Mouse (Mus musculus) brain, embryonic 14.5 days (tissue): ENCODE measurements around the gene Plxdc2.

Experiments used
- CTCF ChIP-seq: fragments of 200-500 bp; IDR thresholded peaks from 2 replicates; pipeline ENCODE4 v1.5.1; 2012; ENCODE audit warnings: inconsistent platforms, mild to moderate bottlenecking, moderate library complexity, borderline replicate concordance; ENCODE audit not compliant: insufficient read depth, insufficient read length; ENCODE audit errors: extremely low read depth
- POLR2A ChIP-seq: fragments of 200-500 bp; IDR thresholded peaks from 2 replicates; pipeline ENCODE4 v1.6.1; 2012; ENCODE audit warnings: mild to moderate bottlenecking, inconsistent platforms, borderline replicate concordance; ENCODE audit not compliant: poor library complexity, insufficient read depth, insufficient read length, severe bottlenecking; ENCODE audit errors: extremely low read depth

GRCm38 (mm10) chr2:16359341-16359928, 3.3 kb downstream of the Plxdc2 start:
- no peak for TF ChIP-seq POLR2A
- TF ChIP-seq CTCF, result no peak
